19 mouse cellular contexts compared by ENCODE assay signal in genomic region chr11:100730477-100731205, GRCm38 (mm10). TPM values are rescaled to one million over a fixed set of nuclear protein-coding genes. Genes with fewer than 3 reads are reported as not detected.
DNase-seq lines count a peak whose midpoint lies in the region; ATAC-seq and TF ChIP-seq lines count a peak whose summit lies in the region.
"Had no signal": no experiment of that assay in that cellular context is flagged by ENCODE, and none has a peak within 500 bp of the region (broad histone marks: within the 10 kb centered on the region; RNA-seq: fewer than 3 reads in every experiment).

No protein-coding gene starts in this region.

- peaks cover 60% of the 10 kb centered on the region for H3K4me1 ChIP-seq in kidney, adult 2 months (ENCODE audit: control insufficient read depth, insufficient read depth, low read length)
- H3K4me1 ChIP-seq in bone marrow macrophage, adult 2 months (ENCODE audit: control insufficient read depth, insufficient read depth, low read length): peaks cover 56% of the 10 kb centered on the region
- H3K4me1 ChIP-seq in liver, postnatal 0 days (ENCODE audit: insufficient read depth): peaks cover 37% of the 10 kb centered on the region
- H3K4me1 ChIP-seq: hindbrain, embryonic 12.5 days had no signal

- 0 out of 2 replicates have a peak overlapping the region, but pooled peaks have one; percentile 5 for H3K9ac ChIP-seq in liver, postnatal 0 days (replicated peaks)
- H3K9ac ChIP-seq: hindbrain, embryonic 12.5 days had no signal

- H3K4me3 ChIP-seq in kidney, adult 2 months (ENCODE audit: insufficient read depth, low read depth, low read length): no peak overlapping the region
- H3K4me3 ChIP-seq in bone marrow macrophage, adult 2 months (ENCODE audit: insufficient read depth, low read length): no peak overlapping the region
- no peak overlapping the region for H3K4me3 ChIP-seq in liver, postnatal 0 days (ENCODE audit: low read depth, low read length)
- H3K4me3 ChIP-seq: embryonic facial prominence, embryonic 10.5 days; hindbrain, embryonic 12.5 days had no signal

- H3K36me3 ChIP-seq in kidney, adult 2 months (ENCODE audit: control insufficient read depth, insufficient read depth, low read length): no peaks in the 10 kb centered on the region
- peaks cover 18% of the 10 kb centered on the region for H3K36me3 ChIP-seq in liver, postnatal 0 days (replicated peaks; ENCODE audit: insufficient read depth, low read length)

- no peaks in the 10 kb centered on the region for H3K9me3 ChIP-seq in liver, postnatal 0 days (ENCODE audit: low read length)
- H3K9me3 ChIP-seq: embryonic facial prominence, embryonic 10.5 days; hindbrain, embryonic 12.5 days had no signal

- no peak for TF ChIP-seq EP300 in liver, postnatal 0 days (IDR thresholded peaks at IDR 0.05; ENCODE audit: low read depth)

- H3K4me2 ChIP-seq in liver, postnatal 0 days (ENCODE audit: low read depth, low read length): no peak overlapping the region
- H3K4me2 ChIP-seq: hindbrain, embryonic 12.5 days had no signal

- no peaks in the 10 kb centered on the region for H3K27me3 ChIP-seq in kidney, adult 2 months (replicated peaks; ENCODE audit: control insufficient read depth, insufficient read depth, low read length)
- no peaks in the 10 kb centered on the region for H3K27me3 ChIP-seq in liver, postnatal 0 days (ENCODE audit: insufficient read depth, low read length)
- H3K27me3 ChIP-seq: hindbrain, embryonic 12.5 days had no signal

- DNase-seq in kidney, adult 2 months: peak; percentile 78
- DNase-seq in kidney, adult 18-20 months: no peak
- peak; percentile 49 for DNase-seq in 416B (ENCODE audit: low read depth)
- no peak for DNase-seq in liver, postnatal 0 days
- DNase-seq in layer of hippocampus, adult 11-12 months (ENCODE audit: low spot score): no peak
- no peak for DNase-seq in thymus, adult 18-20 months
- DNase-seq: cerebellum, adult 18-20 months; layer of hippocampus, postnatal 36 days; lung, postnatal 4 days; midbrain, embryonic 14.5 days; right cerebral cortex, adult 18-20 months; thymus, adult 2 months had no signal

- ATAC-seq in liver, postnatal 0 days: no peak
- ATAC-seq: forebrain, embryonic 14.5 days had no signal

- TF ChIP-seq CTCF in kidney, adult 2 months (conservative IDR thresholded peaks at IDR 0.05; ENCODE audit: insufficient read depth, insufficient read length, low read depth, low read length): no peak
- no peak for TF ChIP-seq CTCF in bone marrow macrophage, adult 2 months (IDR thresholded peaks at IDR 0.05; ENCODE audit: low read depth, low read length)
- no peak for TF ChIP-seq CTCF in liver, postnatal 0 days (IDR thresholded peaks at IDR 0.05; ENCODE audit: low read depth)

- TF ChIP-seq POLR2A in kidney, adult 2 months (IDR thresholded peaks at IDR 0.05; ENCODE audit: low read depth, low read length): no peak
- TF ChIP-seq POLR2A in bone marrow macrophage, adult 2 months (IDR thresholded peaks at IDR 0.05; ENCODE audit: borderline replicate concordance, low read depth, low read length): no peak

- WGBS in kidney, adult 2 months: 37% methylated on average over 6 of the region's 6 CpGs
- 71% methylated on average over 6 of the region's 6 CpGs for WGBS in liver, postnatal 0 days (ENCODE audit: insufficient replicate concordance)

- H3K27ac ChIP-seq in kidney, adult 2 months (ENCODE audit: insufficient read depth, low read depth, low read length): peak overlapping the region; percentile 58
- peak overlapping the region; percentile 25 for H3K27ac ChIP-seq in bone marrow macrophage, adult 2 months (ENCODE audit: insufficient read depth, low read depth, low read length)
- H3K27ac ChIP-seq in liver, postnatal 0 days (ENCODE audit: low read depth): peak overlapping the region; percentile 56
- H3K27ac ChIP-seq: embryonic facial prominence, embryonic 10.5 days; hindbrain, embryonic 12.5 days had no signal

RNA-seq across cellular contexts. Expression of gene Rab5c, which starts 7.4 kb away (rescaled TPM):
- polyA plus RNA-seq in kidney, adult 2 months (2012; rRNA removed): 445 and 472 TPM in 2 replicates
- polyA plus RNA-seq in bone marrow macrophage, adult 2 months (2012; ENCODE audit: insufficient read depth, insufficient read length, missing spikeins): 269 and 300 TPM in 2 replicates
- 16.6 and 17.0 TPM in 2 replicates for polyA plus RNA-seq in liver, postnatal 0 days (2015; fragmentation: Nextera tagmentation; extraction: Ambion mirVana)

RNA-seq across cellular contexts. Expression of gene Hspb9, which starts 17.0 kb away (rescaled TPM):
- 0.48 and 0.49 TPM in 2 replicates for polyA plus RNA-seq in kidney, adult 2 months (2012; rRNA removed)
- not detected in 2 replicates for polyA plus RNA-seq in bone marrow macrophage, adult 2 months (2012; ENCODE audit: insufficient read depth, insufficient read length, missing spikeins)
- 0.35 and 0.40 TPM in 2 replicates for polyA plus RNA-seq in liver, postnatal 0 days (2015; fragmentation: Nextera tagmentation; extraction: Ambion mirVana)
- polyA plus RNA-seq: forebrain, embryonic 14.5 days; heart, embryonic 14.5 days; small intestine, adult 2 months had no signal

RNA-seq across cellular contexts. Expression of gene Kat2a, which starts 18.4 kb away (rescaled TPM):
- polyA plus RNA-seq in kidney, adult 2 months (2012; rRNA removed): 25.9 and 29.0 TPM in 2 replicates
- polyA plus RNA-seq in bone marrow macrophage, adult 2 months (2012; ENCODE audit: insufficient read depth, insufficient read length, missing spikeins): 18.8 and 18.9 TPM in 2 replicates
- polyA plus RNA-seq in liver, postnatal 0 days (2015; fragmentation: Nextera tagmentation; extraction: Ambion mirVana): 8.5 and 9.2 TPM in 2 replicates

RNA-seq across cellular contexts. Expression of gene Dhx58, which starts 26.6 kb away (rescaled TPM):
- 3.7 and 6.2 TPM in 2 replicates for polyA plus RNA-seq in kidney, adult 2 months (2012; rRNA removed)
- polyA plus RNA-seq in bone marrow macrophage, adult 2 months (2012; ENCODE audit: insufficient read depth, insufficient read length, missing spikeins): 58.8 and 58.9 TPM in 2 replicates
- 3.9 and 4.5 TPM in 2 replicates for polyA plus RNA-seq in liver, postnatal 0 days (2015; fragmentation: Nextera tagmentation; extraction: Ambion mirVana)

RNA-seq across cellular contexts. Expression of gene Kcnh4, which starts 29.1 kb away (rescaled TPM):
- polyA plus RNA-seq in kidney, adult 2 months (2012; rRNA removed): 0.04 and 0.08 TPM in 2 replicates
- polyA plus RNA-seq in bone marrow macrophage, adult 2 months (2012; ENCODE audit: insufficient read depth, insufficient read length, missing spikeins): not detected in 2 replicates
- polyA plus RNA-seq in liver, postnatal 0 days (2015; fragmentation: Nextera tagmentation; extraction: Ambion mirVana): not detected in 2 replicates
- polyA plus RNA-seq: heart, embryonic 14.5 days; liver, embryonic 16.5 days had no signal

Comparison
In these comparisons a context has a peak if more than half of its experiments do, and no peak if none do; other contexts are left out.
1. DNase-seq: peak in kidney, adult 2 months (single experiment) and 416B (single experiment); none in kidney, adult 18-20 months (single experiment), liver, postnatal 0 days (single experiment), layer of hippocampus, adult 11-12 months (single experiment) and thymus, adult 18-20 months (0 of 2).
2. RNA of gene Rab5c, which starts 7.4 kb away (polyA plus RNA-seq): 445 to 472 TPM in kidney, adult 2 months and 269 to 300 TPM in bone marrow macrophage, adult 2 months; 16.6 to 17.0 TPM in liver, postnatal 0 days; every median in the first group is over 10 times any median in the second.
3. Peak in every context shown above with its lines, with median percentiles within 50 percentile points of each other: H3K27ac ChIP-seq.